Mouse (Mus musculus): Measurements from ENCODE around the gene Ptpn3. TPM values are rescaled to one million over a fixed set of nuclear protein-coding genes. Genes with fewer than 3 reads are reported as not detected.

Gene Ptpn3
- total RNA-seq, 1 experiment from 2014 or later, result 18.5 TPM

GRCm38 (mm10) chr4:57205908-57206307, 95.7 kb downstream of the Ptpn3 start:
- no peak for ATAC-seq (replicated peaks in 1 of 2; ENCODE audit: insufficient read depth in 1 of 2, low FRiP score in 2 of 2, low TSS enrichment in 1 of 2, low read depth in 1 of 2, poor library complexity in 2 of 2, severe bottlenecking in 2 of 2)

GRCm38 (mm10) chr4:57204780-57205179, 96.9 kb downstream of the Ptpn3 start:
- no peak for ATAC-seq (replicated peaks in 1 of 2; ENCODE audit: insufficient read depth in 1 of 2, low FRiP score in 2 of 2, low TSS enrichment in 1 of 2, low read depth in 1 of 2, poor library complexity in 2 of 2, severe bottlenecking in 2 of 2)

GRCm38 (mm10) chr4:57202660-57203361, 98.8 kb downstream of the Ptpn3 start:
- ATAC-seq (replicated peaks in 1 of 2; ENCODE audit: insufficient read depth in 1 of 2, low FRiP score in 2 of 2, low TSS enrichment in 1 of 2, low read depth in 1 of 2, poor library complexity in 2 of 2, severe bottlenecking in 2 of 2), result no peak

GRCm38 (mm10) chr4:57202132-57202531, 99.5 kb downstream of the Ptpn3 start:
- ATAC-seq (replicated peaks in 1 of 2; ENCODE audit: insufficient read depth in 1 of 2, low FRiP score in 2 of 2, low TSS enrichment in 1 of 2, low read depth in 1 of 2, poor library complexity in 2 of 2, severe bottlenecking in 2 of 2), result no peak

GRCm38 (mm10) chr4:57200661-57201060, 101.0 kb downstream of the Ptpn3 start:
- ATAC-seq (replicated peaks in 1 of 2; ENCODE audit: insufficient read depth in 1 of 2, low FRiP score in 2 of 2, low TSS enrichment in 1 of 2, low read depth in 1 of 2, poor library complexity in 2 of 2, severe bottlenecking in 2 of 2), result no peak

GRCm38 (mm10) chr4:57198666-57199393, 102.8 kb downstream of the Ptpn3 start:
- ATAC-seq (replicated peaks in 1 of 2; ENCODE audit: insufficient read depth in 1 of 2, low FRiP score in 2 of 2, low TSS enrichment in 1 of 2, low read depth in 1 of 2, poor library complexity in 2 of 2, severe bottlenecking in 2 of 2), result peak in 1 of 2 experiments; percentile 36; a peak in 1 of 4 replicates

GRCm38 (mm10) chr4:57191543-57192283, 109.9 kb downstream of the Ptpn3 start:
- ATAC-seq (replicated peaks in 1 of 2; ENCODE audit: insufficient read depth in 1 of 2, low FRiP score in 2 of 2, low TSS enrichment in 1 of 2, low read depth in 1 of 2, poor library complexity in 2 of 2, severe bottlenecking in 2 of 2), result no peak

GRCm38 (mm10) chr4:57189881-57190280, 111.8 kb downstream of the Ptpn3 start:
- ATAC-seq (replicated peaks in 1 of 2; ENCODE audit: insufficient read depth in 1 of 2, low FRiP score in 2 of 2, low TSS enrichment in 1 of 2, low read depth in 1 of 2, poor library complexity in 2 of 2, severe bottlenecking in 2 of 2), result no peak

- ATAC-seq (replicated peaks in 1 of 2; ENCODE audit: insufficient read depth in 1 of 2, low FRiP score in 2 of 2, low TSS enrichment in 1 of 2, low read depth in 1 of 2, poor library complexity in 2 of 2, severe bottlenecking in 2 of 2), result no peak
Measured at GRCm38 (mm10) chr4:57186035-57186434, 115.6 kb downstream of the Ptpn3 start.

- no peak for ATAC-seq (replicated peaks in 1 of 2; ENCODE audit: insufficient read depth in 1 of 2, low FRiP score in 2 of 2, low TSS enrichment in 1 of 2, low read depth in 1 of 2, poor library complexity in 2 of 2, severe bottlenecking in 2 of 2)
Measured at GRCm38 (mm10) chr4:57185462-57185861, 116.2 kb downstream of the Ptpn3 start.

GRCm38 (mm10) chr4:57183493-57183892, 118.1 kb downstream of the Ptpn3 start:
- ATAC-seq (replicated peaks in 1 of 2; ENCODE audit: insufficient read depth in 1 of 2, low FRiP score in 2 of 2, low TSS enrichment in 1 of 2, low read depth in 1 of 2, poor library complexity in 2 of 2, severe bottlenecking in 2 of 2), result no peak

- ATAC-seq (replicated peaks in 1 of 2; ENCODE audit: insufficient read depth in 1 of 2, low FRiP score in 2 of 2, low TSS enrichment in 1 of 2, low read depth in 1 of 2, poor library complexity in 2 of 2, severe bottlenecking in 2 of 2), result no peak
Measured at GRCm38 (mm10) chr4:57181538-57181937, 120.1 kb downstream of the Ptpn3 start.

- ATAC-seq (replicated peaks in 1 of 2; ENCODE audit: insufficient read depth in 1 of 2, low FRiP score in 2 of 2, low TSS enrichment in 1 of 2, low read depth in 1 of 2, poor library complexity in 2 of 2, severe bottlenecking in 2 of 2), result no peak
Measured at GRCm38 (mm10) chr4:57178881-57179280, 122.8 kb downstream of the Ptpn3 start.

GRCm38 (mm10) chr4:57175329-57175728, 126.3 kb downstream of the Ptpn3 start:
- ATAC-seq (replicated peaks in 1 of 2; ENCODE audit: insufficient read depth in 1 of 2, low FRiP score in 2 of 2, low TSS enrichment in 1 of 2, low read depth in 1 of 2, poor library complexity in 2 of 2, severe bottlenecking in 2 of 2), result no peak

- peak; percentile 17 to 42; a peak in 1 of 4 replicates for ATAC-seq (replicated peaks in 1 of 2; ENCODE audit: insufficient read depth in 1 of 2, low FRiP score in 2 of 2, low TSS enrichment in 1 of 2, low read depth in 1 of 2, poor library complexity in 2 of 2, severe bottlenecking in 2 of 2)
Measured at GRCm38 (mm10) chr4:57172861-57173260, 128.8 kb downstream of the Ptpn3 start.

- no peak for ATAC-seq (replicated peaks in 1 of 2; ENCODE audit: insufficient read depth in 1 of 2, low FRiP score in 2 of 2, low TSS enrichment in 1 of 2, low read depth in 1 of 2, poor library complexity in 2 of 2, severe bottlenecking in 2 of 2)
Measured at GRCm38 (mm10) chr4:57171817-57172216, 129.8 kb downstream of the Ptpn3 start.

- no peak for ATAC-seq (replicated peaks in 1 of 2; ENCODE audit: insufficient read depth in 1 of 2, low FRiP score in 2 of 2, low TSS enrichment in 1 of 2, low read depth in 1 of 2, poor library complexity in 2 of 2, severe bottlenecking in 2 of 2)
Measured at GRCm38 (mm10) chr4:57168680-57169079, 133.0 kb downstream of the Ptpn3 start.

GRCm38 (mm10) chr4:57168277-57168676, 133.4 kb downstream of the Ptpn3 start:
- ATAC-seq (replicated peaks in 1 of 2; ENCODE audit: insufficient read depth in 1 of 2, low FRiP score in 2 of 2, low TSS enrichment in 1 of 2, low read depth in 1 of 2, poor library complexity in 2 of 2, severe bottlenecking in 2 of 2), result peak in 1 of 2 experiments; percentile 32; a peak in 1 of 4 replicates

All from hematopoietic stem cell, adult 5-6 weeks (primary cell).